Mouse (Mus musculus) lung, adult 2 months (tissue): ENCODE measurements around the gene Arl5c.

Source experiments
- CTCF ChIP-seq: fragments of 200-500 bp; IDR thresholded peaks from 2 replicates; pipeline ENCODE4 v1.5.1; 2011; ENCODE audit warnings: mild to moderate bottlenecking, low read length, control low read depth; ENCODE audit not compliant: insufficient read depth
- POLR2A ChIP-seq: fragments of 200-500 bp; IDR thresholded peaks from 2 replicates; pipeline ENCODE4 v1.6.1; 2011; ENCODE audit warnings: low read depth, mild to moderate bottlenecking, control low read depth, low read length, borderline replicate concordance; ENCODE audit errors: extremely low read depth

DNA sequence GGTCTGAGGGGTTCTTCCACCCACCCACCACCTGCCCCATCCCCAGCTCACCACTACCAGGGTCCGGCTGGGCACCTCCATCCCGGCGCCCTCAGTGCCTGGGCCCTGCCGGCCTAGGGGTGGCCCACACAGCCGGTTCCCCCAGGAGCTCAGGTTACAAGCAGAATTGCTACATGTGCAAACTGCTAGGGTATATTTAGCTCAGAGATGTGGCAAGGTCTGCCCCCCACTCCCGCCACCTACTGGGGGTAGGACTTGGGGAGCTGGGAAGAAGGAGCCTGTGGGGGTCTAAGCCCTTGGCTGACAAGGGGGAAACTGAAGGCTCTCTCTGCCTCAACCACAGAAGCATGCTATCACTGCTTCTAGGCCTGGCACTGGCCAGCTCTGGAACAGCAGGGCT lies 22.2 kb upstream of the Arl5c start:
- TF ChIP-seq CTCF (no peak), POLR2A (no peak)
